Mouse (Mus musculus) thymus, adult 2 months (tissue): ENCODE measurements around the gene Shroom3.

Source experiments
- CTCF ChIP-seq: fragments of 200-500 bp; IDR thresholded peaks from 2 replicates; pipeline ENCODE4 v1.5.1; 2012; ENCODE audit warnings: mild to moderate bottlenecking, control low read depth, low read length, moderate library complexity, borderline replicate concordance; ENCODE audit not compliant: control insufficient read depth, poor library complexity, insufficient read depth; ENCODE audit errors: extremely low read depth
- POLR2A ChIP-seq: fragments of 200-500 bp; IDR thresholded peaks from 2 replicates; pipeline ENCODE4 v1.6.1; 2012; ENCODE audit warnings: mild to moderate bottlenecking, low read length, control low read depth, moderate library complexity; ENCODE audit not compliant: control insufficient read depth, poor library complexity, insufficient read depth; ENCODE audit errors: extremely low read depth

DNA sequence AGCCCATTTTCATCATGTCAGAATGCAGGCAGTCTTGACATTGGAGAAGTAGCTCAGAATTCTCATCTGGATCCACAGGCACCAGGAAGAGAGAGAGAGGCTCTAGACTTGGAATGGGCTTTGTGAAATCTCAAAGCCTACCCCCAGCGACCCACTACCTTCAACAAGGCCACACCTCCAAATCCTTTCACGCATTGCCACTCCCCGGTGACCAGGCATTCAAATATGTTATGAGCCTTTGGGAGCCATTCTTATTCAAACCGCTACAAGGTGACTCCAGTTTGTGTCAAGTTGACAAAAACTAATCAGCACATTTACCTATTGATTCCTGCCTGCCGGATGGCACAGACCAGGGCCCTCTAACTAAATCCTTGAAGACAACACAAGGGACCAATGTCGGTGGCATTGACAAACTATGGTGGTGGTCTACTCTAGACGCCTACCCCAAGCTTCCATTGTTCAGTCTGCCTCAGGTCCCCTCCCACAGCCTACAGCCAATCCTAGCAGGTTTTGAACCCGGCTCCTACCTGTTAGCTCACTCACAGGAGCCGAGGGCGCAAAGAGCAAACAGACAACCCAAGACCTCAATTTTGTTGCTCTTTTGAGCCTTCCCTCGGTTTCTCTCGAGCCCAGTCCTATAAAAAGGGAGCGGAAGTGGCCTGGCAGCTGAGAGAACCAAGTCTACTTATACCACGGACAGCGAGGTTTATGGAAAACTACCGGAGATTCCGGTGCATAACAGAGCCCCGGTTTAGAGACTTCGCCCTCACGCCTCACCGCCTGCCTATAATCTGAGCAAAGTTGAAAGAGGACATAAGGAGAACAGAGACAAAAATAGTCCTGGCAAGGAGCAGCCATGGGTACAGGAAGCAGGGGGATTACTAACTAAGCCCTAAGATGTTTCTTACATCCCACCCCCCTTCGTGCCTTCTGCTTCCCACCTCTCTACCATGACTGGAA, 303.7 kb downstream of the Shroom3 start:
- TF ChIP-seq CTCF, result no peak
- TF ChIP-seq POLR2A, result no peak
